9 mouse cellular contexts compared by ENCODE assay signal in genomic region chr19:53578597-53579252, GRCm38 (mm10). TPM values are rescaled to one million over a fixed set of nuclear protein-coding genes. Genes with fewer than 3 reads are reported as not detected.
DNase-seq lines count a peak whose midpoint lies in the region; ATAC-seq and TF ChIP-seq lines count a peak whose summit lies in the region.
"Had no signal": no experiment of that assay in that cellular context is flagged by ENCODE, and none has a peak within 500 bp of the region (broad histone marks: within the 10 kb centered on the region; RNA-seq: fewer than 3 reads in every experiment).

No protein-coding gene starts in this region.

- no peaks in the 10 kb centered on the region for H3K9me3 ChIP-seq in forebrain, postnatal 0 days (ENCODE audit: low read length)
- no peaks in the 10 kb centered on the region for H3K9me3 ChIP-seq in midbrain, embryonic 11.5 days (ENCODE audit: control insufficient read depth, low read length)

- no peak overlapping the region for H3K27ac ChIP-seq in testis, adult 2 months (ENCODE audit: control insufficient read depth, insufficient read depth, low read depth, low read length)
- H3K27ac ChIP-seq in forebrain, postnatal 0 days (ENCODE audit: low read depth, low read length) = no peak overlapping the region
- H3K27ac ChIP-seq in midbrain, embryonic 11.5 days (ENCODE audit: low read depth, low read length) = no peak overlapping the region
- H3K27ac ChIP-seq in spleen, adult 2 months (ENCODE audit: insufficient read depth, low read length) = no peak overlapping the region

- no peaks in the 10 kb centered on the region for H3K27me3 ChIP-seq in testis, adult 2 months (ENCODE audit: control insufficient read depth, insufficient read depth, low read length)
- no peaks in the 10 kb centered on the region for H3K27me3 ChIP-seq in forebrain, postnatal 0 days (ENCODE audit: insufficient read depth, low read length)
- no peaks in the 10 kb centered on the region for H3K27me3 ChIP-seq in midbrain, embryonic 11.5 days (ENCODE audit: control insufficient read depth, insufficient read depth, low read length)
- H3K27me3 ChIP-seq in spleen, adult 2 months (ENCODE audit: control insufficient read depth, insufficient read depth, low read length) = no peaks in the 10 kb centered on the region

- DNase-seq in testis, postnatal 14 days (ENCODE audit: low spot score) = no peak
- peak; percentile 76 for DNase-seq in cerebellum, adult 11-12 months
- DNase-seq in forebrain, postnatal 0 days = peak; percentile 87
- DNase-seq in induced T-regulatory cell, adult 2 months (ENCODE audit: low read depth) = peak; percentile 92
- DNase-seq in layer of hippocampus, postnatal 36 days = peak; percentile 28 to 56
- DNase-seq in midbrain, embryonic 11.5 days (ENCODE audit: low spot score, missing footprints) = peak; percentile 95
- DNase-seq in spleen, adult 2 months (ENCODE audit: low read depth in 1 of 2, low spot score in 2 of 2) = peak; percentile 65 to 70

- peak; percentile 75 for ATAC-seq in forebrain, postnatal 0 days
- ATAC-seq in midbrain, embryonic 11.5 days (ENCODE audit: low FRiP score) = peak; percentile 75

- 14% methylated on average over 8 of the region's 8 CpGs for WGBS in forebrain, postnatal 0 days
- 15% methylated on average over 8 of the region's 8 CpGs for WGBS in midbrain, embryonic 11.5 days
- 17% methylated on average over 8 of the region's 8 CpGs for WGBS in spleen, adult 2 months

- H3K4me3 ChIP-seq in testis, adult 2 months (ENCODE audit: control insufficient read depth, low read depth, low read length) = no peak overlapping the region
- H3K4me3 ChIP-seq in forebrain, postnatal 0 days (ENCODE audit: low read depth, low read length) = no peak overlapping the region
- H3K4me3 ChIP-seq in midbrain, embryonic 11.5 days (ENCODE audit: low read depth, low read length) = no peak overlapping the region
- H3K4me3 ChIP-seq in spleen, adult 2 months (ENCODE audit: extremely low read depth, insufficient read depth, insufficient read length) = no peak overlapping the region
- H3K4me3 ChIP-seq: myocyte had no signal

- no peak for TF ChIP-seq POLR2A in testis, adult 2 months (IDR thresholded peaks at IDR 0.05; ENCODE audit: control insufficient read depth, low read depth, low read length)
- TF ChIP-seq POLR2A in spleen, adult 2 months (IDR thresholded peaks at IDR 0.05; ENCODE audit: low read depth, low read length) = no peak

- 0 out of 2 replicates have a peak overlapping the region, but pooled peaks have one; percentile 9 for H3K4me2 ChIP-seq in forebrain, postnatal 0 days (ENCODE audit: low read depth)
- no peak overlapping the region for H3K4me2 ChIP-seq in midbrain, embryonic 11.5 days

- no peak overlapping the region for H3K9ac ChIP-seq in forebrain, postnatal 0 days
- no peak overlapping the region for H3K9ac ChIP-seq in midbrain, embryonic 11.5 days (ENCODE audit: low read length)

- peak; percentile 18; the same call in 1 of the 2 replicates for TF ChIP-seq CTCF in testis, adult 2 months (IDR thresholded peaks at IDR 0.05; ENCODE audit: control insufficient read depth, insufficient read depth, insufficient replicate concordance, low read depth, low read length)
- TF ChIP-seq CTCF in forebrain, postnatal 0 days (IDR thresholded peaks at IDR 0.05; ENCODE audit: low read depth) = peak; percentile 95
- peak; percentile 49; the same call in 1 of the 2 replicates for TF ChIP-seq CTCF in spleen, adult 2 months (IDR thresholded peaks at IDR 0.05; ENCODE audit: extremely low read depth, insufficient read depth, insufficient read length, insufficient replicate concordance)

- no peaks in the 10 kb centered on the region; the same call in 1 of the 2 replicates for H3K4me1 ChIP-seq in testis, adult 2 months (ENCODE audit: control insufficient read depth, insufficient read depth, low read length)
- H3K4me1 ChIP-seq in forebrain, postnatal 0 days (ENCODE audit: insufficient read depth) = no peaks in the 10 kb centered on the region
- H3K4me1 ChIP-seq in midbrain, embryonic 11.5 days (ENCODE audit: control insufficient read depth, insufficient read depth, low read length) = peaks cover 4% of the 10 kb centered on the region; the same call in 1 of the 2 replicates
- H3K4me1 ChIP-seq in spleen, adult 2 months (ENCODE audit: control insufficient read depth, insufficient read depth, insufficient read length) = 0 out of 2 replicates have a peak, but pooled peaks cover 2% of the 10 kb centered on the region

- no peaks in the 10 kb centered on the region for H3K36me3 ChIP-seq in testis, adult 2 months (ENCODE audit: control insufficient read depth, insufficient read depth, low read length)
- H3K36me3 ChIP-seq in forebrain, postnatal 0 days (ENCODE audit: insufficient read depth) = no peaks in the 10 kb centered on the region
- no peaks in the 10 kb centered on the region for H3K36me3 ChIP-seq in midbrain, embryonic 11.5 days (ENCODE audit: control insufficient read depth, insufficient read depth, low read length)
- no peaks in the 10 kb centered on the region for H3K36me3 ChIP-seq in spleen, adult 2 months (ENCODE audit: control insufficient read depth, insufficient read depth, low read length)

RNA-seq across cellular contexts. Expression of gene Nutf2-ps1, which starts 10.1 kb away (rescaled TPM):
- polyA plus RNA-seq in testis, adult 2 months (2012; rRNA removed) = 28.5 and 34.0 TPM in 2 replicates
- total RNA-seq in forebrain, postnatal 0 days (2014; rRNA removed) = 72.1 and 78.8 TPM in 2 replicates
- 184 and 209 TPM in 2 replicates for polyA plus RNA-seq in forebrain, postnatal 0 days (2015; fragmentation: Nextera tagmentation; extraction: Ambion mirVana)
- total RNA-seq in layer of hippocampus, postnatal 36 days (2021) = 10 to 100 TPM; 38.5 to 45.8 TPM
- polyA plus RNA-seq in midbrain, embryonic 11.5 days (2014; fragmentation: Nextera tagmentation; extraction: Ambion mirVana) = 516 and 544 TPM in 2 replicates
- 63.5 and 68.4 TPM in 2 replicates for polyA plus RNA-seq in spleen, adult 2 months (2012; rRNA removed)

RNA-seq across cellular contexts. Expression of gene Smc3, which starts 21.5 kb away (rescaled TPM):
- polyA plus RNA-seq in testis, adult 2 months (2012; rRNA removed) = 8.1 and 10.0 TPM in 2 replicates
- 35.5 and 41.4 TPM in 2 replicates for total RNA-seq in forebrain, postnatal 0 days (2014; rRNA removed)
- 36.9 and 47.0 TPM in 2 replicates for polyA plus RNA-seq in forebrain, postnatal 0 days (2015; fragmentation: Nextera tagmentation; extraction: Ambion mirVana)
- total RNA-seq in layer of hippocampus, postnatal 36 days (2021) = 10 to 100 TPM; 41.7 to 45.1 TPM
- polyA plus RNA-seq in midbrain, embryonic 11.5 days (2014; fragmentation: Nextera tagmentation; extraction: Ambion mirVana) = 95.1 and 102 TPM in 2 replicates
- 2.9 and 3.6 TPM in 2 replicates for polyA plus RNA-seq in spleen, adult 2 months (2012; rRNA removed)

RNA-seq across cellular contexts. Expression of gene Dusp5, which starts 49.8 kb away (rescaled TPM):
- polyA plus RNA-seq in testis, adult 2 months (2012; rRNA removed) = 6.7 and 7.9 TPM in 2 replicates
- 7.5 and 7.6 TPM in 2 replicates for total RNA-seq in forebrain, postnatal 0 days (2014; rRNA removed)
- 3.9 and 5.0 TPM in 2 replicates for polyA plus RNA-seq in forebrain, postnatal 0 days (2015; fragmentation: Nextera tagmentation; extraction: Ambion mirVana)
- 10 to 100 TPM; 23.6 to 27.0 TPM for total RNA-seq in layer of hippocampus, postnatal 36 days (2021)
- 1.9 and 2.9 TPM in 2 replicates for polyA plus RNA-seq in midbrain, embryonic 11.5 days (2014; fragmentation: Nextera tagmentation; extraction: Ambion mirVana)
- 10.9 and 19.4 TPM in 2 replicates for polyA plus RNA-seq in spleen, adult 2 months (2012; rRNA removed)

Comparison
In these comparisons a context has a peak if more than half of its experiments do, and no peak if none do; other contexts are left out.
1. CTCF ChIP-seq: peak in every context shown above with its lines; median percentile 95 in forebrain, postnatal 0 days; 49 in spleen, adult 2 months; 18 in testis, adult 2 months.